Mouse (Mus musculus): ENCODE data around the gene Il23r. TPM values are rescaled to one million over a fixed set of nuclear protein-coding genes. Genes with fewer than 3 reads are reported as not detected.

Gene Il23r
- polyA plus RNA-seq, 1 experiment from 2014 or later = not detected

DNA sequence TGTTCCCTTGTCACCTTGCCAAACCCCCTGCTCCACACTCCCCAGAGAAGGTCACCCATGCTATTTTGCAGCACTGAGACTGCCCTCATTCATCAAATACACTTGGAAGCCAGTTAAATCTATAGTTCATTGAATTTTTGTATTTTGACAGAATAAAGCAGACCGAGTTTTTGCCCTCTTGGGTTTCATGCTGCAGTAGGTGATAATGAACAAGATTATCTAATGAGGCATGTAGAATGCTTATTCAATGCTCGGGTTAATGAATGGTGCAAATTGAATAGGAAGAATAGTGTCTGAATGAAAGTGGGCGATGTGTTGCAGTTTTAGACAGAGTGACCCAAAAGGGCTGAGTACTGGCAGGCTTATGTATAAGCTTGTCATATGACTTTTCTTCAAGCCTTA, 86.4 kb downstream of the Il23r start:
- Histone ChIP-seq H3K27ac (ENCODE audit: low read depth, low read length) (no peak overlapping the region), H3K9ac (ENCODE audit: low read depth, low read length) (no peak overlapping the region), H3K4me2 (no peak overlapping the region), H3K27me3 (replicated peaks; ENCODE audit: control insufficient read depth, insufficient read depth, low read length) (no peaks in the 10 kb centered on the region), H3K4me3 (ENCODE audit: low read depth, low read length) (no peak overlapping the region), H3K36me3 (ENCODE audit: control insufficient read depth, insufficient read depth, low read length) (no peaks in the 10 kb centered on the region), H3K4me1 (replicated peaks; ENCODE audit: control insufficient read depth, insufficient read depth, low read length) (no peaks in the 10 kb centered on the region), H3K9me3 (ENCODE audit: control insufficient read depth, low read length) (no peaks in the 10 kb centered on the region)
- ATAC-seq (replicated peaks; ENCODE audit: low FRiP score) = no peak
- 80% methylated on average over 3 of the region's 3 CpGs for WGBS
- no peak for DNase-seq (ENCODE audit: low spot score)

- no peak overlapping the region for H3K9ac ChIP-seq (ENCODE audit: low read depth, low read length)
- 74% methylated on average over 5 of the region's 5 CpGs for WGBS
- H3K4me3 ChIP-seq (ENCODE audit: low read depth, low read length) = no peak overlapping the region
- H3K4me2 ChIP-seq = no peak overlapping the region
- no peaks in the 10 kb centered on the region for H3K9me3 ChIP-seq (ENCODE audit: control insufficient read depth, low read length)
- no peaks in the 10 kb centered on the region for H3K27me3 ChIP-seq (replicated peaks; ENCODE audit: control insufficient read depth, insufficient read depth, low read length)
- no peak overlapping the region for H3K27ac ChIP-seq (ENCODE audit: low read depth, low read length)
- no peaks in the 10 kb centered on the region for H3K4me1 ChIP-seq (replicated peaks; ENCODE audit: control insufficient read depth, insufficient read depth, low read length)
- DNase-seq (ENCODE audit: low spot score) (no peak), ATAC-seq (replicated peaks; ENCODE audit: low FRiP score) (no peak)
- no peaks in the 10 kb centered on the region for H3K36me3 ChIP-seq (ENCODE audit: control insufficient read depth, insufficient read depth, low read length)
Measured at GRCm38 (mm10) chr6:67399551-67399950, 92.1 kb downstream of the Il23r start.

- H3K4me1 ChIP-seq (replicated peaks; ENCODE audit: control insufficient read depth, insufficient read depth, low read length) = no peaks in the 10 kb centered on the region
- H3K36me3 ChIP-seq (ENCODE audit: control insufficient read depth, insufficient read depth, low read length) = no peaks in the 10 kb centered on the region
- H3K9me3 ChIP-seq (ENCODE audit: control insufficient read depth, low read length) = no peaks in the 10 kb centered on the region
- H3K4me3 ChIP-seq (ENCODE audit: low read depth, low read length) = peak within 1 kb of the TSS; percentile 40
- H3K9ac ChIP-seq (ENCODE audit: low read depth, low read length) = 0 out of 2 replicates have a peak within 1 kb of the TSS, but pooled peaks have one; percentile 41
- H3K4me2 ChIP-seq = peak within 1 kb of the TSS; percentile 66
- H3K27me3 ChIP-seq (replicated peaks; ENCODE audit: control insufficient read depth, insufficient read depth, low read length) = no peaks in the 10 kb centered on the region; the same call in 1 of the 2 replicates
- ATAC-seq (replicated peaks; ENCODE audit: low FRiP score) = peak; percentile 60
- 2% methylated on average over 26 of the region's 26 CpGs for WGBS
- no peak within 1 kb of the TSS for H3K27ac ChIP-seq (ENCODE audit: low read depth, low read length)
- DNase-seq (ENCODE audit: low spot score) = peak; percentile 40
Measured at GRCm38 (mm10) chr6:67375982-67376391, 115.7 kb downstream of the Il23r start, which contains the start of gene Il12rb2. Gene Il12rb2 (minus strand): TSS chr6:67376188.

Other genes starting within 250 kb of the Il23r start
- 0.25 and 0.53 TPM in 2 replicates for gene Il12rb2, start 115.7 kb downstream of the Il23r start, polyA plus RNA-seq (2014; fragmentation: Nextera tagmentation; extraction: Ambion mirVana)
- 2.1 and 3.4 TPM in 2 replicates for gene Tacstd2, start 43.9 kb upstream of the Il23r start, polyA plus RNA-seq (2014; fragmentation: Nextera tagmentation; extraction: Ambion mirVana)